Mouse (Mus musculus) small intestine, adult 2 months (tissue): ENCODE results near the gene Gcdh. TPM values are rescaled to one million over a fixed set of nuclear protein-coding genes. Genes with fewer than 3 reads are reported as not detected.
"Not testable (repeated sequence)": the region's sequence is repeated elsewhere in the genome, so short reads cannot be mapped to it uniquely, and the experiment has no call there.

Experiments used
- H3K27ac ChIP-seq: fragments of 200-500 bp; 2 replicates; pipeline ENCODE4 v1.5.1; 2012; ENCODE audit warnings: low read depth, low read length, control low read depth, inconsistent platforms; ENCODE audit not compliant: insufficient read depth
- H3K27me3 ChIP-seq: fragments of 200-500 bp; 2 replicates; pipeline ENCODE4 v1.6.1; 2012; ENCODE audit warnings: mild to moderate bottlenecking, moderate library complexity, low read length, inconsistent platforms; ENCODE audit not compliant: control insufficient read depth, insufficient read depth
- H3K36me3 ChIP-seq: fragments of 200-500 bp; 2 replicates; pipeline ENCODE4 v1.6.1; 2012; ENCODE audit warnings: mild to moderate bottlenecking, low read length, control low read depth, inconsistent platforms; ENCODE audit not compliant: control insufficient read depth, insufficient read depth
- H3K4me1 ChIP-seq: fragments of 200-500 bp; 2 replicates; pipeline ENCODE4 v1.6.1; 2012; ENCODE audit warnings: low read length, inconsistent platforms, mixed read lengths; ENCODE audit not compliant: control insufficient read depth, insufficient read depth, insufficient read length
- H3K4me3 ChIP-seq: fragments of 200-500 bp; 2 replicates; pipeline ENCODE4 v1.5.1; 2012; ENCODE audit warnings: low read depth, mild to moderate bottlenecking, control low read depth, inconsistent platforms, low read length, moderate library complexity
- CTCF ChIP-seq: fragments of 200-500 bp; IDR thresholded peaks from 2 replicates; pipeline ENCODE4 v1.5.1; 2012; ENCODE audit warnings: low read depth, mild to moderate bottlenecking, control low read depth, inconsistent platforms, low read length, moderate library complexity, mixed read lengths; ENCODE audit not compliant: insufficient replicate concordance, insufficient read length; ENCODE audit errors: extremely low read depth
- POLR2A ChIP-seq: fragments of 200-500 bp; IDR thresholded peaks from 2 replicates; pipeline ENCODE4 v1.6.1; 2012; ENCODE audit warnings: low read depth, mild to moderate bottlenecking, control low read depth, inconsistent platforms, low read length, moderate library complexity
- WGBS: fragments of 180-500 bp; shearing (Covaris S2); methylation state at CpG from one replicate; pipeline ENCODE4 v1.1.7; 2018; 5-methylcytosine and 5-hydroxymethylcytosine counted together
- polyA plus RNA-seq: library from polyadenylated mRNA; depleted of rRNA; stranded (reverse); fragments of >200 nt; gene quantifications from 2 replicates; pipeline ENCODE4 v1.2.3, GENCODE M21; 2012

Gene Gcdh
- polyA plus RNA-seq, 1 experiment = 53.2 TPM

DNA sequence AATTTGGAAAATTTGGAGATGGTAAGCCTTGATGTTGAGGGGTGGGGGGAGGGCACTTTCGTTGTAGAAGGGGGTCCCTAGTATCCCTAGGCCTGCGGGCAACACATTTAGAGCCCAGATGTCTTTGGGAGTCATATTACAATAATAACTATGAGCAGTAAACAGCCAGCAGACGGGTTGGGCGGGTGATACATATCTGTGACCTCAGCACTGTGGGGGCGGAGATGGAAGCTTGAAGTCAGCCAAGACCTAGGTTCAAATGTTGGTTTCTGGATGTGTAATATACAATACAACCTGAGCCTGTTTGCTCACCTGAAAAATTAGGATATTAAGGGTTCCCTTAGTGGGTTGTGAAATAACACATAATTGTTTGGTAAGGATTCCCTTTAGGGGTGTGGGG, 16.2 kb upstream of the Gcdh start:
- 65% methylated on average over 5 of the region's 5 CpGs for WGBS
- H3K27ac ChIP-seq = no peak overlapping the region
- no peak for TF ChIP-seq CTCF
- no peak for TF ChIP-seq POLR2A
- H3K36me3 ChIP-seq = no peaks in the 10 kb centered on the region
- no peak overlapping the region for H3K4me3 ChIP-seq
- no peaks in the 10 kb centered on the region; the same call in 1 of the 2 replicates for H3K27me3 ChIP-seq
- H3K4me1 ChIP-seq = peaks cover 9% of the 10 kb centered on the region

DNA sequence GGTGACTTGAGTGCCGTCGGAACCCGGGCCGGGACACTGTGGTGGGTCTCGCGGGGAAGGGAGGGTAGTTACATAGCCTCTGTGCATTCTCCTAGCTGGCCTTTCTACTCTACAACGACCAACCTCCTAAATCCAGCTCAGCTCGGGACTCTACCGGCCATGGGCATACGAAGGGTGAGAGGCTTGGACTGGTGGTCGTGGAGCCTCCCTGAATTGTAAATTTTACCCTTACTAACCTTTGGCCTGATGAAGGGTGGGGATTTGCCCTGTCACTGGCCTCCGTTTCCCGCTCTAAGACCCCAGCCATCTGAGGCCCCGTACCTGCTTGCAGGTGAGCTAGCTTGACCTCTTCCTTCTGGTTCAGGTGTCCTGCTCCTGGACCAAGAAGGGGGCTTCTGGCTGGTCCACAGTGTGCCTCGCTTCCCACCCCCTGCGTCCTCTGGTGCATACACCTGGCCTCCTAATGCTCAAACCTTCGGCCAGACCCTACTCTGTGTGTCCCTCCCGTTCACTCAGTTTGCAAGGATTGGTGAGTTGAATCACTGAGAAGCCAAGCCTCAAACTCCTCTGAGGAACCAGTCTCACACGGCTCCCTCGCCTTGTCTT, 15.5 kb upstream of the Gcdh start:
- Histone ChIP-seq H3K4me3 (peak overlapping the region; percentile 61), H3K4me1 (peaks cover 9% of the 10 kb centered on the region), H3K27ac (0 out of 2 replicates have a peak overlapping the region, but pooled peaks have one; percentile 5), H3K27me3 (no peaks in the 10 kb centered on the region; the same call in 1 of the 2 replicates), H3K36me3 (no peaks in the 10 kb centered on the region)
- TF ChIP-seq POLR2A = no peak
- TF ChIP-seq CTCF = no peak
- 49% methylated on average over 20 of the region's 20 CpGs for WGBS

DNA sequence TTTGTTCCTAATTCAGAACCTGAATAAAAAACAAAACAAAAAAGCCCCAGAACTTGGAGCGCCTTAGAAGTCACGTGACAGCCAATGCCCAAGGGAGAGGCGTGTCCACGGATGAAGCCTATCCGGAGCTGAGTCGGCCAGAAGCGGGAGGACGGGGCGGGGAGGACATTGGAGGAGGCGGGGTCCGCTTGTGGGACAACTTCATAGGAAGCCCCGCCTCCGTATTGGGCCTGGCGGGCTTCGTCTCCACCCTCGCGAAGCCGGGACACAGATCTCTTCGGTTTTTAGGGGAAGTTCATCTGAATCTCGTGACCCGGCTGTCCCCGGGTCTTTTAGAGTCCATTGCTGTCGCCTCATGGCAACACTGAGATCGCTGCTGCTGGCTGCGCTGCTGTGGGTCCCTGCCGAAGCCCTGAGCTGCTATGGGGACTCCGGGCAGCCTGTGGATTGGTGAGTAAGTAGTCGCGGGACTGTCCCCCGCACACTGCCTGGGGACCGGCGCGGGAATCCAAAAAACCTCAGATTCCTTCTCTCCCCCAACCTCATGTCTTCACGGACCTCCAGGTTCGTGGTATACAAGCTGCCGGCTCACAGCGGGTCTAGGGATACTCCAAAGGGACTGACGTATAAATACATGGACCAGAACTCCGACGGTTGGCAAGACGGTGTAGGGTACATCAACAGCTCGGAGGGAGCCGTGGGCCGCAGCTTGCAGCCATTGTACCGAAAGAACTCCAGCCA, 14.9 kb upstream of the Gcdh start, which contains the start of gene Dnase2a:
Gene Dnase2a, plus strand, starts transcription at position 140 of the 741 bp plus-strand sequence.
- WGBS = under 1% methylated on average over 45 of the region's 45 CpGs
- Histone ChIP-seq H3K4me1 (peaks cover 9% of the 10 kb centered on the region), H3K36me3 (no peaks in the 10 kb centered on the region), H3K4me3 (peak within 1 kb of the TSS; percentile 61), H3K27me3 (no peaks in the 10 kb centered on the region; the same call in 1 of the 2 replicates), H3K27ac (0 out of 2 replicates have a peak within 1 kb of the TSS, but pooled peaks have one; percentile 5)
- TF ChIP-seq POLR2A (peak; percentile 38; the same call in 1 of the 2 replicates), CTCF (no peak)

DNA sequence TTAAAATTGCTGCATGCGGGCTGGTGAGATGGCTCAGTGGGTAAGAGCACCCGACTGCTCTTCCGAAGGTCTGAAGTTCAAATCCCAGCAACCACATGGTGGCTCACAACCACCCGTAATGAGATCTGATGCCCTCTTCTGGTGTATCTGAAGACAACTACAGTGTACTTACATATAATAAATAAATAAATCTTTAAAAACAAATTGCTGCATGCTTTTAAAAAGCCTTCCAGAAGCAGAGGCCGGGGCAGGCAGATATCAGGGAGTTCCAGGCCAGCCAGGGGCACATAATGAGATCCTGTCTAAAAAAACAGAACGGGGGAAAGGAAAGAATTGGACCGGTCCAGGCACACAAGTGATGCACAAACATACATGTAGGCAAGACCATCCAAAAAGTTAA, 14.3 kb upstream of the Gcdh start:
- H3K4me1 ChIP-seq, H3K36me3 ChIP-seq, H3K27ac ChIP-seq, H3K27me3 ChIP-seq: not testable (repeated sequence)
- WGBS = 17% methylated on average over 7 of the region's 7 CpGs
- H3K4me3 ChIP-seq = peak overlapping the region; percentile 61
- peak; percentile 30; the same call in 1 of the 2 replicates for TF ChIP-seq CTCF

DNA sequence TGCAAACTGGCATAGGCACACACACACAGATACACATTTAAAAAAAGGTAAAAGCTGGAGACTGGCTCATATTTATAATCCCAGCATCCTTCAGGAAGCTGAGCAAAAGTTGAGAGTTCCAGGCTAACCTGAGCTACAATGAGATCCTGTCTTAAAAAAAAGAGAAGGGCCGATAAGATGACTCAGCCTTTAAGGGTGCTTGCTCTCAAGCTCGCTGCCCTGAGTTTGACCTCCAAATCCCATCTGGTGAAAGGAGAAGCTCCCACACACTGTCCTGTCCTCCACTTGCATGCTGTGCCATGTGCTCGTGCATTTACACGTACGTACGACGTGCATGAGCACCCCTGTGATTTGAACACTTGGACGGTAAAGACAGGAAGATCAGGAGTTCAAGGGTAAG, 13.8 kb upstream of the Gcdh start:
- Histone ChIP-seq H3K4me1 (peaks cover 7% of the 10 kb centered on the region), H3K27ac (no peak overlapping the region), H3K36me3 (no peaks in the 10 kb centered on the region), H3K27me3 (no peaks in the 10 kb centered on the region; the same call in 1 of the 2 replicates), H3K4me3 (no peak overlapping the region)
- TF ChIP-seq CTCF (no peak), POLR2A (no peak)
- 74% methylated on average over 8 of the region's 8 CpGs for WGBS

DNA sequence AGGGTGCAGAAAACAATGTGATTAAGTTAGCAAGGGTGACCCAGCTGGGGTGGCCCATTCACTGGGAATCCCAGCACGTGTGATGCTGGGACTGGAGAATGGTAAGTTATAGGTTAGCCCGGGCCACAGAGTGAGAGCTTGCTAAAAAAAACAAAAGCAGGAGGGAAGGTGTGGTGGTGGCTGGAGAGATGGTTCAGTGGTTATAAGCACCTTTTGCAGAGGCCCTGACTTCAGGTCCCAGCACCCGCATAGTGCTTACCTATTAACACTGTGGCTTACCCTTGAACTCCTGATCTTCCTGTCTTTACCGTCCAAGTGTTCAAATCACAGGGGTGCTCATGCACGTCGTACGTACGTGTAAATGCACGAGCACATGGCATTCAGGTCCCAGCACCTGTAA, 13.3 kb upstream of the Gcdh start:
- WGBS = 94% methylated on average over 9 of the region's 9 CpGs
- H3K4me3 ChIP-seq = no peak overlapping the region
- no peak for TF ChIP-seq CTCF
- no peak for TF ChIP-seq POLR2A
- no peaks in the 10 kb centered on the region; the same call in 1 of the 2 replicates for H3K27me3 ChIP-seq
- H3K36me3 ChIP-seq = no peaks in the 10 kb centered on the region
- peaks cover 7% of the 10 kb centered on the region for H3K4me1 ChIP-seq
- no peak overlapping the region for H3K27ac ChIP-seq

DNA sequence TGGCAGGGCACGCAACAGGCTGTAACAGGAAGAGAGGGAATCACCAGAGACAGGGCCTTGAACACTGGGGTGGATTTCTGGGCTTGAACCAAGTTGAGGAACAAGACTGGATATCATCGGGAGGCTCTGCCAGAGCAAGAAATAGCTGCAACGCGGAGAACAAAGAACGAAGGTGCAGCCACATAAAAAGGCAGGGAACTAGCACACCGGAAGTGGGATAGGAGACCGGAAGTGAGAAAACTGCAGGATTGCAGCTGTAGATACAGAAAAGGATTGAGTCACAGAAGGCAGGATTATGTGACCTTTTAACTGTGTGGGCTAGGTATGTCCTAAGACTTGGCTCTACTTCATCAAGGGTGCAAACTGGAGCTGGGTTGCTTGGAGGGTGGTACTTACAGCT, 10.6 kb upstream of the Gcdh start:
- TF ChIP-seq POLR2A (no peak), CTCF (no peak)

More for the DNA sequence above, 10.6 kb upstream of the Gcdh start:
- Histone ChIP-seq H3K4me1 (peaks cover 7% of the 10 kb centered on the region), H3K27me3 (no peaks in the 10 kb centered on the region), H3K27ac (no peak overlapping the region), H3K36me3 (no peaks in the 10 kb centered on the region), H3K4me3 (no peak overlapping the region)
- WGBS = 83% methylated on average over 7 of the region's 7 CpGs
